Mouse (Mus musculus): Measurements from ENCODE around the gene Tgfb1. TPM values are rescaled to one million over a fixed set of nuclear protein-coding genes. Genes with fewer than 3 reads are reported as not detected.

Tgfb1 gene
- polyA plus RNA-seq, 1 experiment: 48.0 TPM

DNA sequence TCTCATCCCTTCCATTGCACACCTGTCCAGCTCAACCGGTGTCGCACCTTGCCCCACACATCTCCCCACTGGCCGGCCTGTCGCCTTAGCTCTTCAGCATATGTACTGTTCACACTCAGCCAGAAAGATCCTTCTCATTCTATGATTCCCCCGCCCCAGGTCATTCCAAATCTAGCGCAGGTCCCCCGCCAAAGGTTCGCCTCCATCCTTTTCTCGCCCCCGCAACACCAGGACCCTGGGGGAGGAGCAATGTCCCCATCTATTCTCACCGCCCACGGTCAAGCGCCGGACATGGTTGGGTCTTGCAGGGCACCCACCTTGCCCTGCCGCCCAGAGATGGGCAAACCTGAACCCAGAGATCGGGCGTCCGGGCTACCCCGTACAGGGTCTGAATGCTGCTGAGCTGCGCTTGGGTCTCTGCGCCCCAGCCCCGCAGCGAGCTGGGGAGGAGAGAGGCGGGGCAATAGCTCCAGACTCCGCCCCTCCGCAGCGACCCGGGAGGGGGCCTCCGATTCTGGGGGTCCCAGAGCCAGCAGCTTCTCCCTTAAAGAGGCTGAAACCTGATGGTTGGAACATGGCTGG lies 12.0 kb upstream of the Tgfb1 start, which contains the start of gene Tmem91:
Gene Tmem91, minus strand, starts transcription at position 448 of the 582 bp plus-strand sequence.
- Histone ChIP-seq H3K27ac (ENCODE audit: insufficient read depth, low read length) (no peak within 1 kb of the TSS), H3K4me1 (ENCODE audit: control insufficient read depth, insufficient read depth, low read length) (no peaks in the 10 kb centered on the region), H3K4me3 (ENCODE audit: insufficient read depth, low read length) (peak within 1 kb of the TSS; percentile 21; the same call in 1 of the 2 replicates)
- TF ChIP-seq POLR2A (IDR thresholded peaks at IDR 0.05; ENCODE audit: low read depth, low read length) (no peak), CTCF (IDR thresholded peaks at IDR 0.05; ENCODE audit: borderline replicate concordance, insufficient read depth, low read length) (no peak)

DNA sequence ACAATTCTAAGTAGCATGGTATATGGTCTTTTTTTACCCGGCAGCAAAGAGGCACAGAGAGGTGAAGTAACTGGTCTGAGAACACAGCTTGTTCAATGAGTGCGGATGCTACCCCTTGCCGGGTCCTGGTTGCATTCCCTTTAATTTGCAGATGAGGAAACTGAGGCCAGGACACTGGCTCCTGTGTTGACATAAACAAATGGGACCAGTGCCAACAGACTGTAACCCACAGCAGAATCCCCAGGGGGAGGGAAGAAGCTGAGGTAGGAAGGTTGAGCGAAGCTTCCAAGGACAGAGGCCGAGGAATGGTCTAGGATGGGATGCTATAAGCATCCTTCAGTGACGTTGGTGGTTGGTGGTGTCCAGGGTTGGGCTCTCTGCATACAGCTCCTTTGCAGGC lies 11.4 kb upstream of the Tgfb1 start:
- TF ChIP-seq CTCF (IDR thresholded peaks at IDR 0.05; ENCODE audit: borderline replicate concordance, insufficient read depth, low read length): no peak
- no peak for TF ChIP-seq POLR2A (IDR thresholded peaks at IDR 0.05; ENCODE audit: low read depth, low read length)
- H3K4me1 ChIP-seq (ENCODE audit: control insufficient read depth, insufficient read depth, low read length): no peaks in the 10 kb centered on the region
- H3K27ac ChIP-seq (ENCODE audit: insufficient read depth, low read length): no peak overlapping the region
- no peak overlapping the region for H3K4me3 ChIP-seq (ENCODE audit: insufficient read depth, low read length)

DNA sequence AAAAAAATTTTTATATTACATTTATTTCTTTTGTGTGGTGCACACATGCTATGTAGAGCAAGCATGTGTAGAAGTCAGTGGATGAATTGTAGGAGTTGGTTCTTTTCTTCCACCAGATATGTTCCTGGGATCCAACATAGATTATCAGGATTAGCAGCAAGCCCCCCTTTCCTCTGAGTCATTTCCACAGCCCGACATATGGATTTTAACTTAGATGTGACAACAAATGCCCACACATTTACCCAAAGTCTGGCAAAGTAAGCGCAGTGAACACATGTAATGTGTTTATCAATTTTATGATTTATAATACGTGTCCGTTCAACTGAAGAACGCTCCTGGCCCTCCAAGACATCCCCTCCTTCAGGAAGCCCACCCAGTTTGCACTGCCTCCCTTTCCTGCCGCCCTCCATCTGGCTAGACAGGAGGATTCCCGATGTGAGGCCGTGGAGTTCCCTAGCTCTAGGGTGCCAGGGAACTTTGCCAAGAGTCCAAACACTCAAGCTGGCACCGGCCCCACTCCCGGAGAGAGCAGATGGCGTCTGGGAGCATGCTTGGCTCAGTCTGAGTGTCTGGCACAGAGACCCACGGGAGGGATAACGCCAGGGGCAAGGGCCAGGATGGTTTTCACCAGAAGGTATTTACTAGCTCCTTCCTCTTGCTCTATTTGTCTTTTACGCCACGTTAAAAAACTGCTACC lies 10.6 kb upstream of the Tgfb1 start:
- Histone ChIP-seq H3K4me3 (ENCODE audit: insufficient read depth, low read length) (no peak overlapping the region), H3K4me1 (ENCODE audit: control insufficient read depth, insufficient read depth, low read length) (no peaks in the 10 kb centered on the region), H3K27ac (ENCODE audit: insufficient read depth, low read length) (no peak overlapping the region)
- TF ChIP-seq CTCF (IDR thresholded peaks at IDR 0.05; ENCODE audit: borderline replicate concordance, insufficient read depth, low read length) (no peak), POLR2A (IDR thresholded peaks at IDR 0.05; ENCODE audit: low read depth, low read length) (no peak)

DNA sequence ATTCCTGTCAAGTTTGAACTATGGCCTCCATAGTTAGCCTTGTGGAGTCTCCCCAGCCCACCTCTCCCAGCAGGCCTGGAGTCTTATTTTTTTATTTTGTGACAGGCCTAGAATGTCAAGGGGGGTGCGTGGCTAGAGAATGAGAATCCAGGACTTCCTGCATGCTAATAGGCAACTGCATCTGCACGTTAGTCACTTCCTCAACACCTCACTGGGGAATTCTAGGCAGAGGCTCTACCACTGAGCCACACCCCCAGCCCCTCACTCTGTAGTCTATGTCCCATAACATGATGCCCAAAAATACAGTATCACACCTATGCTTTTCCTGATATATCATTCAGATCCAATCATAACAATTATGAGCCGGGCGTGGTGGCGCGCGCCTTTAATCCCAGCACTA lies 9.8 kb upstream of the Tgfb1 start:
- H3K4me3 ChIP-seq (ENCODE audit: insufficient read depth, low read length): no peak overlapping the region
- no peak overlapping the region for H3K27ac ChIP-seq (ENCODE audit: insufficient read depth, low read length)
- H3K4me1 ChIP-seq (ENCODE audit: control insufficient read depth, insufficient read depth, low read length): no peaks in the 10 kb centered on the region
- TF ChIP-seq POLR2A (IDR thresholded peaks at IDR 0.05; ENCODE audit: low read depth, low read length): no peak
- TF ChIP-seq CTCF (IDR thresholded peaks at IDR 0.05; ENCODE audit: borderline replicate concordance, insufficient read depth, low read length): no peak

DNA sequence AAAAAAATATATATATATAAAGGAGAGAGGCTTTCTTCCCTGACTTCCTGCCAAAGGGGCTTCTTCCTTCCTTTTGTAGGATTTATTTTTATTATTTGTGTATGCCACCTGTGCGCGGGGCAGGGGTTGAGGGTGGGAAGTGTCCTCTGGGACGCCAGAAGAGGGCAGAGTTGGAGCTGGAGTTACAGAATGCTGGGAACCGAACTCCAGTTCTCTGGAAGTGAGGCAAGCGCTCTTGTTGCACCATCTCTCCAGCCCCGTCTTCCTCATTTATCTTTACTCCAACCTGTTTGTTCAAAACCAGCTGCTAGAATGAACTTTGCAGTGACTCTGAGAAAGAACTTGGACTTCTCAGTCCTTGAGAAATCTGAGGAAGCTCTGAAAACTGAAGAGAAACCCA lies 6.8 kb upstream of the Tgfb1 start:
- no peak for TF ChIP-seq POLR2A (IDR thresholded peaks at IDR 0.05; ENCODE audit: low read depth, low read length)
- TF ChIP-seq CTCF (IDR thresholded peaks at IDR 0.05; ENCODE audit: borderline replicate concordance, insufficient read depth, low read length): no peak
- Histone ChIP-seq H3K4me1 (ENCODE audit: control insufficient read depth, insufficient read depth, low read length) (no peaks in the 10 kb centered on the region), H3K27ac (ENCODE audit: insufficient read depth, low read length) (peak overlapping the region; percentile 51), H3K4me3 (ENCODE audit: insufficient read depth, low read length) (0 out of 2 replicates have a peak overlapping the region, but pooled peaks have one; percentile 60)

DNA sequence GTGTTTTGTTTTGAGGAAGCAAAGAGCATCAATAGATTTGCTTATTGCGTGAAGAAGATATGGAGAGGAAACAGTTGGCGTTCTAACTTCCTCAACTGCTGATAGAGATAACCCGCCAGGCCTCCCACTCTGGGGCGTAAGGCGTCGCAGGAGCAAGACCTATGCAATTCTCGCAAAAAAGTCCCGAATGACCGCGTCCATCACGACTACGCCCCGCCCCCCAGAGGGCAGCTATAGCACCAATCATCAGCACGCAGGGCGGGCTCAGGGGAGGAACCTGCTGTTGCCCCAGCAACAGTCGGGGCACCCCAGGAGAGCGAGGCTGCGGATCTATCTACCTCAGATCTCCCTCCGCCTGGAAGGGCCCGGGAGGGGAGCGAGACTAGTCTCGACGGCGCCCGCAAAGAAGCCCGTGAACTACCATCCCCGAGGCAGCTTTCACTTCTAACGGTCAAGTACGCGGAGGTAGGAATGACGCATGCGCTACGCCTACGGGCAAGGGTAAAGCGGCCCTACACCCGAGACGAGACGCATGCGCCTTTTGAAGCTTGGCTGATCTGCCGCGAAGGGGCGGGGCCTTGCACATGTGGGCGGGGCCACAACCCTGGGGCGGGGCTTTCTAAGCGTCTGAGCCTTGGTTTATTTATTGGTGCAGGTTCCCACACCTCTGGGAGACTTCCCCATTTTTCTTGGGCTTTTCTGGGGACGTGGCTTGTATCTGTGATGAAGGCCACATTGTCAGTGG lies 6.1 kb upstream of the Tgfb1 start, which contains the start of gene B9d2:
Gene B9d2, plus strand, starts transcription at position 267 of the 745 bp plus-strand sequence.
- peak within 1 kb of the TSS; percentile 60 for H3K4me3 ChIP-seq (ENCODE audit: insufficient read depth, low read length)
- H3K4me1 ChIP-seq (ENCODE audit: control insufficient read depth, insufficient read depth, low read length): no peaks in the 10 kb centered on the region
- H3K27ac ChIP-seq (ENCODE audit: insufficient read depth, low read length): peak within 1 kb of the TSS; percentile 92
- TF ChIP-seq CTCF (IDR thresholded peaks at IDR 0.05; ENCODE audit: borderline replicate concordance, insufficient read depth, low read length): no peak
- peak; percentile 72 for TF ChIP-seq POLR2A (IDR thresholded peaks at IDR 0.05; ENCODE audit: low read depth, low read length)

DNA sequence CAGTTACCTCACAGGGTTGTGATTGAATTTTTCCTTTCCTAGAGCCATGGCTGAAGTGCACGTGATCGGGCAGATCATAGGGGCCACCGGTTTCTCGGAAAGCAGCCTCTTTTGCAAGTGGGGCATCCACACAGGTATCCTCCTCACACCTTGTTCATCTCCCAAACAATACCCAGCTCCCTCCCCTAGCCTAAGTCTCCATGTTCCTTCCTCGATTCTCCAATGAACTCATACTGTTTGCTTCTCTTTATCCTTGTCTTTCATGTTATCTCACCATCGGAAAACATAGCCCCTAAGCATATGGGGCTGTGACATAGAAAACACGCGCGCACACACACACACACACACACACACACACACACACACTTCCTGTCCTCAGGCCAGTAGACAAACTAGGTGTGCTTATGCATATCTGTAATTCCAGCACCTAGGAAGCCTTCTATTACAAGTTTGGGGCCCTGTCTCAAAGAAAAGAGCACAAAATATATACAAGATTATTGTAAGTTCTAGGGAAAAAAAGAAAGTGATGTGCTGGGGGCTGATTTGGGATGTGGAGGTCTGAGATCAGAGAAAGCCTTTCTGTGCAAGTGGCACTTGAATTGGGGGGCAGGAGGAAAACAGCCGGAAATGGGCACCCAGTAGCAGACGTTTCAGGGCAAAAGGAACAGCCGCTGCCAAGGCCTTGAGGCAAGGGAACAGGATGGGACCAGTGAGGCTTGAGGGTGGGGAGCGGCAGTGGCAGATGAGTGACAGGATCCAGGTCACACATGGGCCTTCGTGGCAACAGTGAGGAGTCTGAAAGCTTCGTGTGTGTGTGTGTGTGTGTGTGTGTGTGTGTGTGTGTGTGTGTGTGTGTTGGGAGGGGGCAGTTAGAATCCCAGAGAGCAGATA lies 5.2 kb upstream of the Tgfb1 start:
- no peaks in the 10 kb centered on the region for H3K4me1 ChIP-seq (ENCODE audit: control insufficient read depth, insufficient read depth, low read length)
- no peak overlapping the region for H3K27ac ChIP-seq (ENCODE audit: insufficient read depth, low read length)
- TF ChIP-seq POLR2A (IDR thresholded peaks at IDR 0.05; ENCODE audit: low read depth, low read length) (no peak), CTCF (IDR thresholded peaks at IDR 0.05; ENCODE audit: borderline replicate concordance, insufficient read depth, low read length) (no peak)
- H3K4me3 ChIP-seq (ENCODE audit: insufficient read depth, low read length): no peak overlapping the region

DNA sequence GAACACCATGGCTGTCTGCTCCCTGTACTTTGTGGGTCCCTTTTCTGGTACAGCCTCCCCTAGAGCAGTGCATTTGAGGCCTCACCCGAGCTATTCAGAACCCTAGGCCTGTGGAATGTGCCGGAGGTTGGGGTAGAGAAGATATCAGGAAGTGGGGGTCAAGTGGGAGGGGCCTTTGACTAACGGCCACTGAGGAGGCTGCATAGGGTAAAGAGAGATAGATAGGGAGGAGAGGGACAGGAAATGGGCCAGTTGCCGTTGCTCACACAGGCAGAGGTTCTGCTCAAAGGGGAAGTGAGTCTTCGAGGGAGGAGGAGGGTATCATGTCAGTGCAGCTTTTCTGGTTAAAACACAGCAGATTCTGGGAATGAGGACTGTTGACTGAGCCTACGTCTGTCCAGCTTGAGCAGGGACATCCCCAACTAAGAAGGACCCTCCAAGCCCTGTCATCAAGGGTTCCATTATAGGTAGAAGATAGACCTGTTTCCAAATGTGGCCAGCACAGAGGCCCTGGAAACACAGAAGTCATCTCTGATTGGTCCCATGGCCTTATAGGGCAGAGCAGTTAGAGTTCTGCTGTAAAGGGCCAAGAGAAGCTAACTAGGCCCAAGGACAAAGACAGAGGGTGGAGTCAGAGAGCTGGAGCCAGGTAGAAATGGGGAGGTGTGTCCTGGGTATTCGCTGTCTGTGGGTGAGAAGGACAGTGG lies 3.2 kb upstream of the Tgfb1 start:
- H3K4me1 ChIP-seq (ENCODE audit: control insufficient read depth, insufficient read depth, low read length): no peaks in the 10 kb centered on the region
- no peak overlapping the region for H3K4me3 ChIP-seq (ENCODE audit: insufficient read depth, low read length)
- H3K27ac ChIP-seq (ENCODE audit: insufficient read depth, low read length): no peak overlapping the region
- TF ChIP-seq CTCF (IDR thresholded peaks at IDR 0.05; ENCODE audit: borderline replicate concordance, insufficient read depth, low read length): no peak

DNA sequence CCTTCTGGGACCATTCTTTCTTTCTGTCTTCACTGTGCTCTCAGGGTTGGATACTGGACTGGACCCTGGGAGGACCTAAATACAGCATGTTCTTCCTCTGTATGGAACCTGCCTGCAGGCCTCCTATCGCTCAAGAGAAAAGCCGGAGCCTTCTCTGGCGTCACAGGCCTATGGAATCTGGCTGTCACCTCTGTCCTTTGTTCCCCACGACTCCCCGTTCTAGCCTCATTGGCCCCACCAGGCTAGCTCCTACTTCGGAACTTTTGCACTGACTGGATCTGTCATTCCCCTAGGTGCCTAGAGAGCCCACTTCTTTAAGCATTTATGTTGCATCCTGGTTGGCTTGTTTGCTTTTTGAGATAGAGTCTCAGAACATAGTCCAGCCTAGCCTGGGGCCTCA lies 2.1 kb upstream of the Tgfb1 start:
- TF ChIP-seq POLR2A (IDR thresholded peaks at IDR 0.05; ENCODE audit: low read depth, low read length) (no peak), CTCF (IDR thresholded peaks at IDR 0.05; ENCODE audit: borderline replicate concordance, insufficient read depth, low read length) (no peak)
- Histone ChIP-seq H3K4me1 (ENCODE audit: control insufficient read depth, insufficient read depth, low read length) (no peaks in the 10 kb centered on the region), H3K4me3 (ENCODE audit: insufficient read depth, low read length) (no peak overlapping the region), H3K27ac (ENCODE audit: insufficient read depth, low read length) (no peak overlapping the region)
